Mouse (Mus musculus): Measurements from ENCODE around the gene Spaca4. TPM values are rescaled to one million over a fixed set of nuclear protein-coding genes. Genes with fewer than 3 reads are reported as not detected.

Spaca4 gene
- polyA plus RNA-seq, 1 experiment: not detected

DNA sequence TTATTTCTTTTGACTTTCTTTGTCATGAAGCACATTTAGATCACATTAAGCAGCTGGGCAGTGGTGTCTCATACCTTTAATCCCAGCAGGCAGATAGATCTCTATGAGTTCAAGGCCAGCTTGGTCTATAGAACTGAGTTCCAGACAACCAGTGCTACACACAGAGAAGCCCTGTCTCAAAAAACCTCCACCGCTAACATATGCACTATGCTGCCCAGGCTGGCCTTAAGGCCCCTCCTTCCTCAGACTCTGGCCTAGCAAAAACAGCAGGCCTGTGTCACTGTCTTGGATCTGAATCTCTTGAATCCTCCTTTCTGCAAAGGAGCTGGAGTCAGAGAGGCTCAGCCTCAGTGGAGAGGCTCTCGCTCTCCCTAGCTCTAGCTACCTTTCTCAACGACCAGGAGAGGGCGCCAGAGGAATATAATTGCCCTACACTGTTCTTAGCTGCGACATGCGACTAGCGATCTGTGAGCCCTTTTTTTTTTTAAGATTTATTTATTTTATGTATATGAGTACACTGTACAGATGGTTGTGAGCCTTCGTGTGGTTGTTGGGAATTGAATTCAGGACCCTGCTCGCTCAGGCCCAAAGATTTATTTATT is 13.7 kb upstream of the Spaca4 start:
- Histone ChIP-seq H3K36me3 (ENCODE audit: control insufficient read depth, insufficient read depth) (no peaks in the 10 kb centered on the region), H3ac (ENCODE audit: control insufficient read depth, insufficient read length) (no peak overlapping the region), H3K4me2 (ENCODE audit: low read depth) (no peak overlapping the region), H3K4me3 (no peak overlapping the region), H3K79me2 (ENCODE audit: control insufficient read depth, insufficient read depth) (no peaks in the 10 kb centered on the region), H3K27me3 (ENCODE audit: control insufficient read depth, insufficient read depth, insufficient read length) (no peaks in the 10 kb centered on the region)
- TF ChIP-seq MYOD1 (IDR thresholded peaks at IDR 0.05; ENCODE audit: control insufficient read depth in 1 of 3, insufficient read length in 2 of 3, low read depth in 2 of 3) (no peak), TCF3 (IDR thresholded peaks at IDR 0.05; ENCODE audit: insufficient read length, low read depth) (no peak), E2F4 (IDR thresholded peaks at IDR 0.05; ENCODE audit: insufficient read depth) (no peak), MYOG (IDR thresholded peaks at IDR 0.05; ENCODE audit: control insufficient read depth in 1 of 3, insufficient read depth in 1 of 3, insufficient read length in 2 of 3, low read depth in 2 of 3) (no peak), CEBPB (IDR thresholded peaks at IDR 0.05; ENCODE audit: insufficient read depth, poor library complexity, severe bottlenecking) (no peak), REST (IDR thresholded peaks at IDR 0.05; ENCODE audit: insufficient read depth, insufficient read length) (no peak), POLR2A (IDR thresholded peaks at IDR 0.05; ENCODE audit: insufficient read length, low read depth) (no peak), SRF (IDR thresholded peaks at IDR 0.05; ENCODE audit: control insufficient read depth, insufficient read length, low read depth) (no peak), TCF12 (IDR thresholded peaks at IDR 0.05; ENCODE audit: insufficient read depth, poor library complexity, severe bottlenecking) (no peak), MAX (IDR thresholded peaks at IDR 0.05; ENCODE audit: low read depth) (no peak), POLR2AphosphoS2 (IDR thresholded peaks at IDR 0.05; ENCODE audit: insufficient read length, low read depth) (no peak), USF1 (IDR thresholded peaks at IDR 0.05; ENCODE audit: low read depth) (no peak)

- Histone ChIP-seq H3ac (ENCODE audit: control insufficient read depth, insufficient read length) (no peak overlapping the region), H3K36me3 (ENCODE audit: control insufficient read depth, insufficient read depth) (no peaks in the 10 kb centered on the region), H3K4me3 (no peak overlapping the region), H3K79me2 (ENCODE audit: control insufficient read depth, insufficient read depth) (no peaks in the 10 kb centered on the region), H3K4me2 (ENCODE audit: low read depth) (no peak overlapping the region), H3K27me3 (ENCODE audit: control insufficient read depth, insufficient read depth, insufficient read length) (no peaks in the 10 kb centered on the region)
- no peak for TF ChIP-seq POLR2A (IDR thresholded peaks at IDR 0.05; ENCODE audit: insufficient read length, low read depth)
- TF ChIP-seq CEBPB (IDR thresholded peaks at IDR 0.05; ENCODE audit: insufficient read depth, poor library complexity, severe bottlenecking): no peak
- TF ChIP-seq E2F4 (IDR thresholded peaks at IDR 0.05; ENCODE audit: insufficient read depth): no peak
- no peak for TF ChIP-seq MAX (IDR thresholded peaks at IDR 0.05; ENCODE audit: low read depth)
- TF ChIP-seq MYOD1 (IDR thresholded peaks at IDR 0.05; ENCODE audit: control insufficient read depth in 1 of 3, insufficient read length in 2 of 3, low read depth in 2 of 3): no peak
These were observed 7.9 kb upstream of the Spaca4 start for GRCm38 (mm10) chr7:45733477-45733876.

- Histone ChIP-seq H3K4me3 (no peak overlapping the region), H3K4me2 (ENCODE audit: low read depth) (no peak overlapping the region), H3ac (ENCODE audit: control insufficient read depth, insufficient read length) (no peak overlapping the region), H3K36me3 (ENCODE audit: control insufficient read depth, insufficient read depth) (no peaks in the 10 kb centered on the region), H3K27me3 (ENCODE audit: control insufficient read depth, insufficient read depth, insufficient read length) (no peaks in the 10 kb centered on the region), H3K79me2 (ENCODE audit: control insufficient read depth, insufficient read depth) (no peaks in the 10 kb centered on the region)
- TF ChIP-seq POLR2AphosphoS2 (IDR thresholded peaks at IDR 0.05; ENCODE audit: insufficient read length, low read depth) (peak; percentile 7), MYOD1 (IDR thresholded peaks at IDR 0.05; ENCODE audit: control insufficient read depth in 1 of 3, insufficient read length in 2 of 3, low read depth in 2 of 3) (no peak)
These were observed 5.3 kb upstream of the Spaca4 start for GRCm38 (mm10) chr7:45730727-45731431.

DNA sequence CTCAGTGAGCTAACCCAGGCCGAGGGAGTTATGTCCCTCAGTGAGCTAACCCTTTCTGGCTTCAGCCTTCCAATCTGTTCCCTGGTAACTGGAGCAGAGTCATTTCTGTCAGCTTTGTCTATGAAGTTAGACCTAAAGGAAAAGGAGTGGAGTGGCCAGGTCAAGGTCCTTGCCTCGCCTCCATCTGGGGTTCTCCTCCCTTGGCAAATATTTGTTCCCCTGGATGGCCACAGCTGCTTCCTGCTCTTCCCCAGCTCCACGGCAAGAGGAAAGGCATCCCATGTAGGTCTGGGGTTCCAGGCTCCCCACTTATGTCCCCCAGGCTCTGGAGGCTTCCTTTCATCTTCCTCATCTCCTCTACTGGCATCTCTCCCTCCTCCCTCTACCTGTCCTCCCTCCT is 2.0 kb upstream of the Spaca4 start:
- Histone ChIP-seq H3K36me3 (ENCODE audit: control insufficient read depth, insufficient read depth) (no peaks in the 10 kb centered on the region), H3K4me2 (ENCODE audit: low read depth) (no peak overlapping the region), H3K27me3 (ENCODE audit: control insufficient read depth, insufficient read depth, insufficient read length) (no peaks in the 10 kb centered on the region), H3K4me3 (no peak overlapping the region), H3ac (ENCODE audit: control insufficient read depth, insufficient read length) (no peak overlapping the region), H3K79me2 (ENCODE audit: control insufficient read depth, insufficient read depth) (no peaks in the 10 kb centered on the region)
- TF ChIP-seq MYOD1 (IDR thresholded peaks at IDR 0.05; ENCODE audit: control insufficient read depth in 1 of 3, insufficient read length in 2 of 3, low read depth in 2 of 3): no peak
- no peak for TF ChIP-seq TCF3 (IDR thresholded peaks at IDR 0.05; ENCODE audit: insufficient read length, low read depth)
- no peak for TF ChIP-seq TCF12 (IDR thresholded peaks at IDR 0.05; ENCODE audit: insufficient read depth, poor library complexity, severe bottlenecking)
- TF ChIP-seq CEBPB (IDR thresholded peaks at IDR 0.05; ENCODE audit: insufficient read depth, poor library complexity, severe bottlenecking): no peak
- TF ChIP-seq USF1 (IDR thresholded peaks at IDR 0.05; ENCODE audit: low read depth): no peak
- no peak for TF ChIP-seq MAX (IDR thresholded peaks at IDR 0.05; ENCODE audit: low read depth)
- no peak for TF ChIP-seq SRF (IDR thresholded peaks at IDR 0.05; ENCODE audit: control insufficient read depth, insufficient read length, low read depth)

DNA sequence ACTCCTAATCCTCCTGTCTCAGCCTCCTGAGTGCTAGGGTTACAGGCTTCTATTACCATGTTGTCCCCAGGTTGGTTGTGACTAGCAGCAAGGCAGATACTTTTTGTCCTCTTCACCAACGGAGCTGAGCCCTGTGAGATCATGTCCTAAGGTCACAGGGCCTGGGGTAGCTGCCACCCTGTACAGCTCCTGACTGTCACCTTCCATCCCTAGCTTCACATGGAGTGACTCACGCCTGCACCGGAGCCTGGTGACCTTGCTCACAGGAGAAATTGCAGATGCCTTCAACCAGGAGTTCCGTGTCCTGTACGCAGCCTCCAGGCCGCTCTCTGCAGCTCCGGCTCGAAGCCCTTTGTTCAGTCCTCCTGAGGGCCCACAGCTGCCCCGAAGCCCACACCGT is 806 bp upstream of the Spaca4 start:
- Histone ChIP-seq H3K27me3 (ENCODE audit: control insufficient read depth, insufficient read depth, insufficient read length) (no peaks in the 10 kb centered on the region), H3K4me2 (ENCODE audit: low read depth) (no peak overlapping the region), H3K36me3 (ENCODE audit: control insufficient read depth, insufficient read depth) (no peaks in the 10 kb centered on the region), H3ac (ENCODE audit: control insufficient read depth, insufficient read length) (no peak overlapping the region), H3K79me2 (ENCODE audit: control insufficient read depth, insufficient read depth) (no peaks in the 10 kb centered on the region), H3K4me3 (no peak overlapping the region)
- TF ChIP-seq TCF3 (IDR thresholded peaks at IDR 0.05; ENCODE audit: insufficient read length, low read depth) (no peak), REST (IDR thresholded peaks at IDR 0.05; ENCODE audit: insufficient read depth, insufficient read length) (no peak), MYOD1 (IDR thresholded peaks at IDR 0.05; ENCODE audit: control insufficient read depth in 1 of 3, insufficient read length in 2 of 3, low read depth in 2 of 3) (no peak), CEBPB (IDR thresholded peaks at IDR 0.05; ENCODE audit: insufficient read depth, poor library complexity, severe bottlenecking) (no peak), TCF12 (IDR thresholded peaks at IDR 0.05; ENCODE audit: insufficient read depth, poor library complexity, severe bottlenecking) (no peak)

Data from myocyte (in vitro differentiated cells).